Mouse (Mus musculus) cerebellum, adult 2 months (tissue): ENCODE data around the gene Eci1. TPM values are rescaled to one million over a fixed set of nuclear protein-coding genes. Genes with fewer than 3 reads are reported as not detected.
"Not testable (repeated sequence)": the region's sequence is repeated elsewhere in the genome, so short reads cannot be mapped to it uniquely, and the experiment has no call there.

Source experiments
- DNase-seq, 2 experiments: peaks; one replicate each; pipeline ENCODE4 v3.0.0; 2021
- H3K27ac ChIP-seq: fragments of 200-500 bp; 2 replicates; pipeline ENCODE4 v1.5.1; 2012; ENCODE audit warnings: low read length, control low read depth, inconsistent platforms; ENCODE audit not compliant: insufficient read depth
- H3K27me3 ChIP-seq: fragments of 200-500 bp; 2 replicates; pipeline ENCODE4 v1.6.1; 2012; ENCODE audit warnings: inconsistent platforms, mild to moderate bottlenecking, low read length, moderate library complexity; ENCODE audit not compliant: control insufficient read depth, insufficient read depth
- H3K4me1 ChIP-seq: fragments of 200-500 bp; 2 replicates; pipeline ENCODE4 v1.6.1; 2011; ENCODE audit warnings: low read length; ENCODE audit not compliant: control insufficient read depth, insufficient read depth
- H3K4me3 ChIP-seq: fragments of 200-500 bp; replicated peaks from 2 replicates; pipeline ENCODE3; 2011; ENCODE audit warnings: mild to moderate bottlenecking, low read depth, low read length, control low read depth; ENCODE audit not compliant: insufficient read depth
- CTCF ChIP-seq: fragments of 200-500 bp; IDR thresholded peaks from 2 replicates; pipeline ENCODE4 v1.5.1; 2011; ENCODE audit warnings: low read depth, mild to moderate bottlenecking, control low read depth, low read length, moderate library complexity, borderline replicate concordance; ENCODE audit not compliant: insufficient read depth
- POLR2A ChIP-seq: fragments of 200-500 bp; IDR thresholded peaks from 2 replicates; pipeline ENCODE4 v1.6.1; 2011; ENCODE audit warnings: low read length, control low read depth, borderline replicate concordance; ENCODE audit not compliant: insufficient read depth
- WGBS: fragments of 180-500 bp; shearing (Covaris S2); methylation state at CpG from one replicate; pipeline ENCODE4 v1.1.7; 2018; 5-methylcytosine and 5-hydroxymethylcytosine counted together
- polyA plus RNA-seq: library from polyadenylated mRNA; depleted of rRNA; stranded (reverse); fragments of >200 nt; gene quantifications from 2 replicates; pipeline ENCODE4 v1.2.3, GENCODE M21; 2012

Gene Eci1
- polyA plus RNA-seq, 1 experiment: 77.3 TPM

GRCm38 (mm10) chr17:24407116-24407803 lies 19.2 kb upstream of the Eci1 start:
- no peak for TF ChIP-seq CTCF
- no peak for TF ChIP-seq POLR2A
- WGBS: 63% methylated on average over 12 of the region's 12 CpGs
- no peak overlapping the region for H3K27ac ChIP-seq
- no peak overlapping the region for H3K4me3 ChIP-seq
- no peaks in the 10 kb centered on the region for H3K27me3 ChIP-seq
- DNase-seq: peak; percentile 75 to 85
- H3K4me1 ChIP-seq: peaks cover 4% of the 10 kb centered on the region

- Histone ChIP-seq H3K4me1 (peaks cover 11% of the 10 kb centered on the region; the same call in 1 of the 2 replicates), H3K4me3 (peak overlapping the region; percentile 90)
- WGBS: 27% methylated on average over 22 of the region's 22 CpGs
These were observed 12.8 kb upstream of the Eci1 start for GRCm38 (mm10) chr17:24413557-24414211.

GRCm38 (mm10) chr17:24414230-24414976 lies 12.0 kb upstream of the Eci1 start, which contains the start of gene Rnps1:
Gene Rnps1 (plus strand): TSS chr17:24414565.
- H3K27ac ChIP-seq: peak within 1 kb of the TSS; percentile 35; the same call in 1 of the 2 replicates
- H3K4me3 ChIP-seq: peak within 1 kb of the TSS; percentile 90
- peaks cover 11% of the 10 kb centered on the region; the same call in 1 of the 2 replicates for H3K4me1 ChIP-seq
- DNase-seq: peak; percentile 94
- TF ChIP-seq POLR2A (peak; percentile 79; the same call in 1 of the 2 replicates), CTCF (no peak)
- WGBS: under 1% methylated on average over 64 of the region's 64 CpGs
- no peaks in the 10 kb centered on the region for H3K27me3 ChIP-seq

More at GRCm38 (mm10) chr17:24413557-24414211, 12.8 kb upstream of the Eci1 start:
- H3K27me3 ChIP-seq: no peaks in the 10 kb centered on the region
- TF ChIP-seq POLR2A: no peak
- no peak for TF ChIP-seq CTCF
- H3K27ac ChIP-seq: peak overlapping the region; percentile 14; the same call in 1 of the 2 replicates
- DNase-seq: peak in 1 of 2 experiments; percentile 42

- Histone ChIP-seq H3K27me3 (no peaks in the 10 kb centered on the region), H3K27ac (no peak overlapping the region), H3K4me1 (peaks cover 11% of the 10 kb centered on the region; the same call in 1 of the 2 replicates), H3K4me3 (peak overlapping the region; percentile 90)
- no peak for TF ChIP-seq CTCF
- TF ChIP-seq POLR2A: no peak
- WGBS: under 1% methylated on average over 21 of the region's 21 CpGs
- DNase-seq: no peak
These were observed 11.4 kb upstream of the Eci1 start for GRCm38 (mm10) chr17:24415011-24415410.

GRCm38 (mm10) chr17:24416051-24416652 lies 10.3 kb upstream of the Eci1 start:
- DNase-seq: no peak
- Histone ChIP-seq H3K4me1 (peaks cover 11% of the 10 kb centered on the region; the same call in 1 of the 2 replicates), H3K27me3 (no peaks in the 10 kb centered on the region), H3K27ac (no peak overlapping the region), H3K4me3 (no peak overlapping the region)
- TF ChIP-seq CTCF (no peak), POLR2A (no peak)
- 75% methylated on average over 3 of the region's 3 CpGs for WGBS

GRCm38 (mm10) chr17:24423114-24423513 lies 3.3 kb upstream of the Eci1 start:
- DNase-seq: no peak
- WGBS: 96% methylated on average over 4 of the region's 4 CpGs
- no peak overlapping the region for H3K27ac ChIP-seq
- no peak overlapping the region for H3K4me3 ChIP-seq
- no peaks in the 10 kb centered on the region for H3K27me3 ChIP-seq
- peaks cover 13% of the 10 kb centered on the region; the same call in 1 of the 2 replicates for H3K4me1 ChIP-seq
- no peak for TF ChIP-seq CTCF
- no peak for TF ChIP-seq POLR2A

GRCm38 (mm10) chr17:24424489-24424888 lies 2.0 kb upstream of the Eci1 start:
- H3K4me1 ChIP-seq: peaks cover 13% of the 10 kb centered on the region; the same call in 1 of the 2 replicates
- TF ChIP-seq POLR2A (no peak), CTCF (no peak)
- no peak overlapping the region; the same call in 1 of the 2 replicates for H3K27ac ChIP-seq
- 70% methylated on average over 5 of the region's 5 CpGs for WGBS
- no peak overlapping the region for H3K4me3 ChIP-seq
- DNase-seq: no peak
- H3K27me3 ChIP-seq: no peaks in the 10 kb centered on the region

- H3K27ac ChIP-seq, H3K27me3 ChIP-seq, H3K4me3 ChIP-seq: not testable (repeated sequence)
- peak; percentile 44 to 61 for DNase-seq
- 7% methylated on average over 6 of the region's 8 CpGs for WGBS
- peaks cover 19% of the 10 kb centered on the region; the same call in 1 of the 2 replicates for H3K4me1 ChIP-seq
These were observed 1.1 kb upstream of the Eci1 start for GRCm38 (mm10) chr17:24425326-24425725.
